Mouse (Mus musculus): ENCODE data around the gene Chrnb2.

Chrnb2 gene

GRCm38 (mm10) chr3:89714359-89715206, 49.8 kb downstream of the Chrnb2 start, which contains the start of gene Adar:
Adar (plus strand) TSS chr3:89715022.
- peak; percentile 74 for DNase-seq (ENCODE audit: low spot score)

GRCm38 (mm10) chr3:89704064-89704463, 60.4 kb downstream of the Chrnb2 start:
- no peak for DNase-seq (ENCODE audit: low spot score)

- DNase-seq (ENCODE audit: low spot score) = no peak
Observed at GRCm38 (mm10) chr3:89703596-89703995, 60.8 kb downstream of the Chrnb2 start.

GRCm38 (mm10) chr3:89700461-89700860, 64.0 kb downstream of the Chrnb2 start:
- DNase-seq (ENCODE audit: low spot score) = no peak

GRCm38 (mm10) chr3:89698958-89699357, 65.5 kb downstream of the Chrnb2 start:
- no peak for DNase-seq (ENCODE audit: low spot score)
